Mouse (Mus musculus): ENCODE measurements around the gene Rad51.
A peak's percentile ranks its signal among the peaks of the same experiment; 100 is the strongest.

The Rad51 gene

GRCm38 (mm10) chr2:119112438-119113112, at the start of gene Rad51:
Gene Rad51, plus strand, starts transcription at chr2:119112793.
- peak; percentile 78 to 80 for DNase-seq

- no peak for DNase-seq
Measured at GRCm38 (mm10) chr2:119072397-119072796, 40.2 kb upstream of the Rad51 start.

GRCm38 (mm10) chr2:119086156-119086555, 26.4 kb upstream of the Rad51 start:
- DNase-seq = no peak

DNA sequence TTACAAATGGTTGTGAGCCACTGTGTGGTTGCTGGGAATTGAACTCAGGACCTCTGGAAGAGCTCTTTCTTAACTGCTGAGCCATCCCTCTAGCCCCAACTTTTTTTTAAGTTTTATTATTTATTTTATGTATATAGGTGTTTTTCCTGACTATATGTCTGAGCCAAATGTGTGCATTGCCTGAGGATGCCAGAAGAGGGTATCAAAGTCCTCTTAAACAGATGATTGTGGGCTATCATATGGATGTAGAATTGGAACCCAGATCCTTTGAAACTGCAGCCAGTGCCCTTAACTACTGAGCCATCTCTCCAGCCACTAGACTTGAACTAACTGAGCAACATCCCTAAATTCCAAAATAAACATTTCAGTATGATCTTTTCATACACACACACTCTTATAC, 11.0 kb upstream of the Rad51 start:
- no peak for DNase-seq

GRCm38 (mm10) chr2:119106583-119106982, 6.0 kb upstream of the Rad51 start:
- no peak for DNase-seq

DNA sequence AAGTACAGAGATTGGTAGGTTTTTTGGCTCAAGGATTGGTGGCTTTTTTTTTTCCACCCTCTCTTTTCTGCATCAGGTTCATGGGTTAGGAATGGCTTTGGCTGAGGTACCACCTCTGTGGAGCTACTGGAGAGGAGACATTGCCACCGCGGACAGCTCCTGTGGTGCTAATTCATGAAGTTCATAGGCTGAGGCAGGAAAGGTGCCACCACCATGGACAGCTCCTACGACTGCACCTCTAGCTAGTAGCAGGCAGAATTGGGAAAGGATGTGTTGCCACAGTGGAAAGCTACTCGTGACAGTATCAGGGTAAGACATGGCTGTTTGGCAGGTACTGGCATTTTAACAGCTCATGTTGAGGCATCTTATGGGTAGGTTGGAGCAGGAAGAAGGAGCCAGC, 4.0 kb upstream of the Rad51 start:
- DNase-seq = peak; percentile 8 to 17

- DNase-seq = no peak
Measured at GRCm38 (mm10) chr2:119111060-119111459, 1.5 kb upstream of the Rad51 start.

DNA sequence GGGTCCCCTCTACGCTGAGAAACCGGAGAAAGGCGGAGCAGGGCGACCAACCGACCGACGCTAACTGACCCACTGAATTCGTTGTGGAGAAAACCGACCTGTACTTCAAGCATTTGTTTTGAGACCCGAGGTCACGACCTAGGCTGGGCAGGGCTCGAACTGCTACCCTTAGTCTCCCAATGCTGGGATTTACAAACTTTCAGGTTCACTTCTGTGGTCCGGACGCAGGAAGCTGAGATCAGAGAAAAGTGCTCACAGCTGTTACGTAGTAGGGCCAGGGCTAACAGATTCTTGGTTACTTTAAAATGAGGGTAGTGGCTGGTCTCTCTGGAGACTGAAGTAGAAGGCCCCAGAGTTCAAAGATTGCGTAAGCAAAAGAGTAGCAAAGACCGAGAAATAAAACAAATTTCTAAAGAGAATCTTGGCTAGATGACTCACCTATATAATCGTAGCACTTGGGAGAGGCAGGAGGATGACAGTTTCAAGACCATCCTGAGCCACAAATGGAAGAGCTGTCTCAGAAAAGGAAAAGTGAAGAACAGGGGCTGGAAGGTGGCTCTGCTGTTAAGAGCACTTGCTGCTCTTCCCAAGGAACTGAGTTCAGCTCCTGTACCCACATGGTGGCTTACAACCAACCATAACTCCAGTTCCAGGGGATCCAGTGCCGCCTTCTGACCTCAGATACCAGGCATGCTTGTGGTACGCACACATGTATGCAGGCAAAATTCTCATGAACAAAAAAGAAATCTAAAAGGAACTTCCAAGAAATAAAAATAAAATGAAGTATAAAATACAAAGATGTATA, 730 bp downstream of the Rad51 start:
- DNase-seq = no peak

- DNase-seq = no peak
Measured at GRCm38 (mm10) chr2:119136346-119136898, 23.8 kb downstream of the Rad51 start.

GRCm38 (mm10) chr2:119145199-119145598, 32.6 kb downstream of the Rad51 start:
- DNase-seq = peak in 1 of 2 experiments; percentile 9

GRCm38 (mm10) chr2:119146435-119146834, 33.8 kb downstream of the Rad51 start:
- DNase-seq = no peak

DNA sequence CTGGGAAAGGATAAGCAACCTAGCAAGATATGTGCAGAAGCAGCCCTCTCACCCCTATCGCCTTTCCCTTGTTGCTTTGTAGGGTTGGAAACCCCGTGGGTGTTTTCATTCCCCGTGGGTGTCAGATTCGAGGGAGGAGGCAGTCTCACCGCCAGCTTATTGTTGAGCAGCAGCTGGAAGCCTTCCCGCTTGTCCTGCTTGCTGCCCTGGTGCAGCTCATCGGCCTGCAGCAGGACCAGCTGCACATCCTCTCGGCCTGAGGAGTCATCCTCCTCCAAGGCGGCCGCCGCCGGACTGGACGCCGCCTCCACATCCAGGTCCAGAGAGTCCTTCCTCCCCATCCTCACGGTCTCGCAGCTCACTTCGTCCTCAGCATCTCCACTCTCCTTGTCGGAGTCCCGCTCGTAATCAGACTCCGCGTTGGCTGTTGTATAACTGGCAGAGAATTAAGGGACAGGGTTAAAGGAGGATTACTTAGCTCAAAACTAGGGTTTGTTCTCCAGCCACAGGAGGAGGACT, 34.6 kb downstream of the Rad51 start:
- DNase-seq = no peak

- DNase-seq = no peak
Measured at GRCm38 (mm10) chr2:119147775-119148174, 35.2 kb downstream of the Rad51 start.

GRCm38 (mm10) chr2:119152255-119152654, 39.7 kb downstream of the Rad51 start:
- DNase-seq = no peak

DNA sequence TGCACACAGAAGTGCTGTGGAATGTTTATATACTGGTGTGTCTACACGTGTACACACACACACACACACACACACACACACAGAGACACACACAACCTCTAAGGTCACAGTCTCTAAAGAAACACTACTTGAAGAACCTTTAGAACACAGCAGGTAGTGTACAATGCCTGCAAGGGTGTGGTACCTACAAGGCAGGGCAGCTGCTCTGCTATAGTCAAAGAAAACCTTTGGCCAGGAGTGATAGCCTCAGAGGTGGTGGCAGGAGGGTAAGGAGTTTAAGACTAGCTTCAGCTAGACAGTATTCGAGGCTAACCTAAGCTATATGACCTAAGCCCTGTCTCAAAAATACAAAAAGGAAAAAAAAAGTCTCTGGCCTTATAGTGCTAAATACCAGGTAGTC, 42.1 kb downstream of the Rad51 start:
- DNase-seq = no peak

GRCm38 (mm10) chr2:119155388-119155787, 42.8 kb downstream of the Rad51 start:
- no peak for DNase-seq

DNA sequence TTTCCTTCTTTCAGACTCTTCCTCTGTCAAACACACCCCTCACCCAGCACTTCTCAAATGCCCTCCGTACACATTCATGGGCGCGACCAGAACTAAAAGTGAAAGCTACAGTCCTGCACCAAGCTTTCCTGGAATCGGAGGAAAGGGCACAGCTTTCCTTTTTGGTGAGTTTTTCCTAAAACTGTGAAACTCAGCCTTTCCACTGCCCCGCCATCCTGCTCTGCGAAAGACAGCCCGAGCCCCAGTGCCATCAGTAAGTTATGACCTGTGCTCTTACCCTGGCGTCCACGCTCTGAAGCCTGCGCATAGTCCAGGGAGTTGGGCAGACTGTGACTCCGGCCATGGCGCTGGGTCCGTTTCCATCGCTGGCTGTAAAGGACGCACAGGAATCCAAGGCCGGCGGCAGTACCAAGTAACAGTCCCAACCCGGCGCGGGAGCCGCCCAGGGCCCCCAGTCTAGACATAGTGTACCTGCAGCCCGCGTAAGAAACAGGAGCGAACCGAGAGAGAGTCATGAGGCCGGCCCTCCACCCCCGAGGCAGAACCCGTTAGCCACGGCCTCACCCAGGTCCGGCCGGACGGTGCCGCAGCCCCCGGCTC, 43.6 kb downstream of the Rad51 start:
- no peak for DNase-seq

GRCm38 (mm10) chr2:119156681-119157572, 44.3 kb downstream of the Rad51 start, which contains the start of gene Rmdn3:
Gene Rmdn3, minus strand, starts transcription at chr2:119157034.
- DNase-seq = peak; percentile 91 to 92

DNA sequence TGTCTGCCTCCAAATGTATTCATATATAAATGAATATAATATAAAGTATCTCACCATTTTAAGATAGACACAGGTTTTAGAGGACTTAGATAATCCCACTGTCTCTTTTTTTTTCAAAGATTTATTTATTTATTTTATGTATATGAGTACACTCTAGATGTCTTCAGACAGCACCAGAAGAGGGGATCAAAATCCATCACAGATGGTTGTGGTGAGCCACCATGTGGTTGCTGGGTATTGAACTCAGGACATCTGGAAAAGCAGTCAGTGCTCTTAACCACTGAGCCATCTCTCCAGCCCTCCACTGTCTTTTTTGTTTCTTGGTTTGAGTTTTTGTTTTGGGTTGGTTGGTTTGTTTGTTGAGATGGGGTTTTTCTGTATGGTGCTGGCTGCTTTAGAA, 45.2 kb downstream of the Rad51 start:
- no peak for DNase-seq

DNA sequence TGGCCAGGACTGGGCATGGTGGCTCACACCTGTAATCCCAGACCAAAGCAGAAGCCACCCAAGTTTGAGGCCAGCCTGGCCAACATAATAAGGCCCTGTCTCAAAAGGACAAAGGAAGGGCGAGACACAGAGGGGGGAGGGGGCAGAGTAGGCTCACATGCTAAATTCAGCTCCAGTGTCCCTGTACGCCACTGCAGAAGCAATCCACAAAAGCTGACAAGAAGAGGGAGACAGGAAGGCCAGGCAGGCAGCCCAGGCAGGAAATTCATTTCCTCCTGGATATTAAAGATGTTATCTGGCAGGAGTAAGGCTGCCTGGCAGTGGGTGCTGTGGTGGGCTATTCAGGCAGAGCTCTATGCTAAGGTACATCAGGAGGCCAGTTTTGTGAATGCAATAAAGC, 48.7 kb downstream of the Rad51 start:
- DNase-seq = no peak

GRCm38 (mm10) chr2:119163135-119163534, 50.5 kb downstream of the Rad51 start:
- no peak for DNase-seq

DNA sequence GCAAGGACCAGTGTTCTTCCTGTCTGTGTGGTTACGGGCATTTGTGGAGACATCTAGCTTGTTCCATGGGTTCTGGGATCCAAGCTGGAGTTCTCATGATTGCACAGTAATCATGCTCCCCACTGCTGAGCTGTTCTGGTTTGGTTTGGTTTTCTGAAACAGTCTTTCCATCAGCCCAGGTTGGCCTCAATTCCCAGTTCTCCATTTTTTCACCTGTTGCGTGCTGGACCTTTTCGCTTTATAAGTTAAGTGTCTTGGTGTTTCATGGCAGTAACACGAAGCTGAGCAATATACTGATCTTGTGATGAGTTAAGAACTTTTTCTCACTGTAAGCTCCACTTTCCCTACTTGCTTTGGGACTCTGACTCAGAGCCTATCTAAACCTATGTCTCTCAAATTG, 51.4 kb downstream of the Rad51 start:
- DNase-seq = no peak
